Mouse (Mus musculus): ENCODE data around the gene Ifnlr1.

The Ifnlr1 gene

GRCm38 (mm10) chr4:135744726-135745448, 58.8 kb downstream of the Ifnlr1 start:
- DNase-seq (ENCODE audit: low read depth, low spot score): no peak

GRCm38 (mm10) chr4:135745613-135746012, 59.5 kb downstream of the Ifnlr1 start:
- no peak for DNase-seq (ENCODE audit: low read depth, low spot score)

- DNase-seq (ENCODE audit: low read depth, low spot score): no peak
Measured at GRCm38 (mm10) chr4:135750896-135751295, 64.8 kb downstream of the Ifnlr1 start.

GRCm38 (mm10) chr4:135752106-135752778, 66.2 kb downstream of the Ifnlr1 start:
- no peak for DNase-seq (ENCODE audit: low read depth, low spot score)

GRCm38 (mm10) chr4:135752779-135753164, 66.7 kb downstream of the Ifnlr1 start:
- DNase-seq (ENCODE audit: low read depth, low spot score): no peak

All from retina, adult 2 months (tissue).